Mouse (Mus musculus) ES-E14 (cell line): ENCODE measurements around the gene Tnfrsf11a. TPM values are rescaled to one million over a fixed set of nuclear protein-coding genes. Genes with fewer than 3 reads are reported as not detected.

Source experiments
- DNase-seq: peaks from one replicate; pipeline ENCODE4 v3.0.0-alpha.2; 2013; ENCODE audit warnings: low read depth, low spot score
- H3K27ac ChIP-seq: 2 replicates; pipeline ENCODE4 v1.5.1; 2012; ENCODE audit warnings: low read depth, mild to moderate bottlenecking, low read length, moderate library complexity, mixed read lengths; ENCODE audit not compliant: poor library complexity, insufficient read depth, severe bottlenecking
- H3K36me3 ChIP-seq: 2 replicates; pipeline ENCODE4 v1.6.1; 2012; ENCODE audit warnings: mild to moderate bottlenecking, low read length, moderate library complexity, mixed read lengths; ENCODE audit not compliant: control insufficient read depth, poor library complexity, insufficient read depth, severe bottlenecking
- H3K4me1 ChIP-seq, 2 experiments: fragments of 150-350 bp in 1 of 2; sonication (generic) in 1 of 2; 2 replicates each; pipeline ENCODE4 v1.6.1; 2012; ENCODE audit warnings: low read length in 2 of 2, mild to moderate bottlenecking in 1 of 2, mixed read lengths in 1 of 2; ENCODE audit not compliant: control insufficient read depth in 2 of 2, insufficient read depth in 2 of 2, poor library complexity in 1 of 2
- H3K4me3 ChIP-seq, 2 experiments: fragments of 150-350 bp in 1 of 2; sonication (generic) in 1 of 2; 2 replicates each; pipeline ENCODE4 v1.5.1; 2012; ENCODE audit warnings: low read length in 2 of 2, low read depth in 1 of 2, mild to moderate bottlenecking in 1 of 2, mixed read lengths in 1 of 2; ENCODE audit not compliant: insufficient read depth in 1 of 2, poor library complexity in 1 of 2, severe bottlenecking in 1 of 2
- H3K9ac ChIP-seq: 2 replicates; pipeline ENCODE4 v1.6.1; 2012; ENCODE audit warnings: low read depth, mild to moderate bottlenecking, low read length, mixed read lengths; ENCODE audit not compliant: poor library complexity, insufficient read depth, severe bottlenecking
- H3K9me3 ChIP-seq: fragments of 150-350 bp; sonication (generic); 2 replicates; pipeline ENCODE4 v1.6.1; 2012; ENCODE audit warnings: low read depth, mild to moderate bottlenecking, low read length; ENCODE audit not compliant: control insufficient read depth, insufficient read depth
- CHD2 ChIP-seq: IDR thresholded peaks from 2 replicates; pipeline ENCODE4 v1.6.1; 2014; ENCODE audit warnings: mild to moderate bottlenecking, low read depth, low read length, inconsistent platforms
- HCFC1 ChIP-seq: IDR thresholded peaks from 2 replicates; pipeline ENCODE4 v1.6.1; 2012; ENCODE audit warnings: low read length, inconsistent platforms, borderline replicate concordance; ENCODE audit not compliant: insufficient read depth
- MAFK ChIP-seq: IDR thresholded peaks from 2 replicates; pipeline ENCODE4 v1.6.1; 2014; ENCODE audit warnings: mild to moderate bottlenecking, low read depth, low read length, inconsistent platforms; ENCODE audit not compliant: insufficient read depth
- ZC3H11A ChIP-seq: IDR thresholded peaks from 2 replicates; pipeline ENCODE4 v1.6.1; 2012; ENCODE audit warnings: low read depth, mild to moderate bottlenecking, inconsistent platforms, low read length, borderline replicate concordance
- ZNF384 ChIP-seq: IDR thresholded peaks from 2 replicates; pipeline ENCODE4 v1.6.1; 2012; ENCODE audit warnings: low read depth, low read length, inconsistent platforms
- in situ Hi-C, 2 experiments: fragments of 600-800 bp; cut with MboI; formaldehyde crosslinking; loops; one replicate each; pipeline ENCODE4 v1.15.1; 2025; ENCODE audit warnings: low sequenced_read_pairs in 2 of 2, inconsistent platforms in 1 of 2; ENCODE audit not compliant: unreplicated experiment in 2 of 2
- total RNA-seq: library from RNA; depleted of rRNA; stranded (reverse); fragments of 300-350 nt; gene quantifications from 2 replicates; pipeline ENCODE4 v1.2.3, GENCODE M21; 2012

The Tnfrsf11a gene
- total RNA-seq, 1 experiment, result 2.1 TPM

GRCm38 (mm10) chr1:105819740-105820139 is 39.2 kb downstream of the Tnfrsf11a start:
- H3K9me3 ChIP-seq, result no peaks in the 10 kb centered on the region
- peaks cover 0 to 11% of the 10 kb centered on the region in 2 experiments; a peak in 2 of 4 replicates for H3K4me1 ChIP-seq
- no peak overlapping the region for H3K9ac ChIP-seq
- H3K36me3 ChIP-seq, result no peaks in the 10 kb centered on the region
- in situ Hi-C loops, result no loop called here
- no peak overlapping the region for H3K27ac ChIP-seq
- no peak for DNase-seq
- TF ChIP-seq ZC3H11A (no peak), MAFK (no peak), HCFC1 (no peak), CHD2 (no peak), ZNF384 (no peak)
- H3K4me3 ChIP-seq, result no peak overlapping the region

GRCm38 (mm10) chr1:105824356-105824755 is 43.8 kb downstream of the Tnfrsf11a start:
- TF ChIP-seq MAFK, result no peak
- no peak for TF ChIP-seq HCFC1
- no peak for TF ChIP-seq ZNF384
- no peak for TF ChIP-seq ZC3H11A
- no peak for TF ChIP-seq CHD2
- in situ Hi-C loops, result no loop called here

GRCm38 (mm10) chr1:105824980-105825379 is 44.5 kb downstream of the Tnfrsf11a start:
- in situ Hi-C loops, result no loop called here
- H3K4me3 ChIP-seq, result no peak overlapping the region
- TF ChIP-seq MAFK, result no peak
- no peak for TF ChIP-seq HCFC1
- TF ChIP-seq CHD2, result no peak
- TF ChIP-seq ZNF384, result no peak
- no peak for TF ChIP-seq ZC3H11A
- no peaks in the 10 kb centered on the region for H3K36me3 ChIP-seq
- H3K9ac ChIP-seq, result no peak overlapping the region
- no peak overlapping the region for H3K27ac ChIP-seq
- DNase-seq, result no peak
- H3K9me3 ChIP-seq, result no peaks in the 10 kb centered on the region
- H3K4me1 ChIP-seq, result no peaks in the 10 kb centered on the region

More at GRCm38 (mm10) chr1:105824356-105824755, 43.8 kb downstream of the Tnfrsf11a start:
- H3K27ac ChIP-seq, result no peak overlapping the region
- no peaks in the 10 kb centered on the region for H3K9me3 ChIP-seq
- H3K4me1 ChIP-seq, result no peaks in the 10 kb centered on the region
- no peaks in the 10 kb centered on the region for H3K36me3 ChIP-seq
- DNase-seq, result no peak
- no peak overlapping the region for H3K4me3 ChIP-seq
- no peak overlapping the region for H3K9ac ChIP-seq

- Histone ChIP-seq H3K36me3 (no peaks in the 10 kb centered on the region), H3K9me3 (no peaks in the 10 kb centered on the region), H3K9ac (no peak overlapping the region), H3K27ac (no peak overlapping the region), H3K4me1 (no peaks in the 10 kb centered on the region), H3K4me3 (no peak overlapping the region)
- no peak for DNase-seq
- TF ChIP-seq HCFC1 (no peak), ZC3H11A (no peak), CHD2 (no peak), MAFK (no peak), ZNF384 (no peak)
- in situ Hi-C loops, result no loop called here
Observed at GRCm38 (mm10) chr1:105827374-105827773, 46.9 kb downstream of the Tnfrsf11a start.

GRCm38 (mm10) chr1:105827786-105828345 is 47.3 kb downstream of the Tnfrsf11a start:
- Histone ChIP-seq H3K9me3 (no peaks in the 10 kb centered on the region), H3K27ac (no peak overlapping the region)
- TF ChIP-seq MAFK (no peak), HCFC1 (no peak), ZC3H11A (no peak), ZNF384 (no peak), CHD2 (no peak)

More at GRCm38 (mm10) chr1:105827786-105828345, 47.3 kb downstream of the Tnfrsf11a start:
- Histone ChIP-seq H3K4me1 (no peaks in the 10 kb centered on the region), H3K4me3 (no peak overlapping the region), H3K9ac (no peak overlapping the region), H3K36me3 (no peaks in the 10 kb centered on the region)
- DNase-seq, result no peak
- in situ Hi-C loops, result no loop called here
